Mouse (Mus musculus): Measurements from ENCODE around the gene Vdr.

DNA sequence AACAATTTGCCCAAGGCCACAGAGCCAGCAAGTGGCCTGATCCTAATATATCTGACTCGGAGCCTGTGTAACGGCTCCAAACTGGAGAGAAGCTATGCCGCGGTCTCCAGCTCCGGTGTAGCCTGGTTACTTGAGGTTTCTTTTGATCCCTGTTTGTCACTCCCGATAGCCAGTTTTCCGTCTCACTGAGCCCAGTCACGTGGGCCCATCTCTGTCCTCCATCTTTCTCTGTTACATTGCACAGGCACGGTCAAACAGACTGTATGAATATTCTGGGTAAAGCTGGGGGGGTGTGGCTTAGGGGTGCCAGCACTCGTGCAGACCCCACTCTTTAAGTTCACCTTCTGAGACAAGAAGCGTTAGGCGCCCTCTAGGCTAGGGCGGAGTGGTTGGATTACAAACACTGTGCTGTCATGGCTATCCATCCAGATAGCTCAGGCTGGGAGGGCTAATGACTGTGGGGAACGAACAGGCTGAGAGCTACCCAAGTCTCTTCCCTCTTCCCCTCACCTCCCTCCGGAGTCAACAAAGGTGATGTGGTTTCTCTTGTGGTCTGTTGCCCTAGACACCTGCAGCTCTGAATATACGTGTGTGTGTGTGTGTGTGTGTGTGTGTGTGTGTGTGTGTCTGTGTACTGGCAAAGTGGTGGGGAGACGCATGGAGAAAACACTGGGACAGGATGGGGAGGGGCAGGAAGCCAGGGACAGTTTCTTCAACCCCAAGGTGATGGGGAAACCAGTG lies 74.1 kb downstream of the Vdr start:
- no peak for TF ChIP-seq CTCF (IDR thresholded peaks at IDR 0.05; ENCODE audit: low read depth, low read length)
- no peak for TF ChIP-seq POLR2A (IDR thresholded peaks at IDR 0.05; ENCODE audit: extremely low read depth, insufficient read depth, low read length)
